Mouse (Mus musculus) regulatory T cell (primary cell): Measurements from ENCODE around the gene Atg2b.

Experiments used
- in situ Hi-C: fragments of 300-600 bp; cut with MboI, MseI; formaldehyde crosslinking; loops from one replicate; pipeline ENCODE4 v1.15.1; 2025; ENCODE audit warnings: high pct_unique_total_duplicates

Atg2b gene

GRCm38 (mm10) chr12:105685001-105685691 lies at the start of gene Atg2b:
Gene Atg2b, minus strand, starts transcription at chr12:105685211.
- in situ Hi-C loops = loop anchor here (10.0 kb wide), 1 partner anchor 110 kb away; no protein-coding TSS in a partner anchor

DNA sequence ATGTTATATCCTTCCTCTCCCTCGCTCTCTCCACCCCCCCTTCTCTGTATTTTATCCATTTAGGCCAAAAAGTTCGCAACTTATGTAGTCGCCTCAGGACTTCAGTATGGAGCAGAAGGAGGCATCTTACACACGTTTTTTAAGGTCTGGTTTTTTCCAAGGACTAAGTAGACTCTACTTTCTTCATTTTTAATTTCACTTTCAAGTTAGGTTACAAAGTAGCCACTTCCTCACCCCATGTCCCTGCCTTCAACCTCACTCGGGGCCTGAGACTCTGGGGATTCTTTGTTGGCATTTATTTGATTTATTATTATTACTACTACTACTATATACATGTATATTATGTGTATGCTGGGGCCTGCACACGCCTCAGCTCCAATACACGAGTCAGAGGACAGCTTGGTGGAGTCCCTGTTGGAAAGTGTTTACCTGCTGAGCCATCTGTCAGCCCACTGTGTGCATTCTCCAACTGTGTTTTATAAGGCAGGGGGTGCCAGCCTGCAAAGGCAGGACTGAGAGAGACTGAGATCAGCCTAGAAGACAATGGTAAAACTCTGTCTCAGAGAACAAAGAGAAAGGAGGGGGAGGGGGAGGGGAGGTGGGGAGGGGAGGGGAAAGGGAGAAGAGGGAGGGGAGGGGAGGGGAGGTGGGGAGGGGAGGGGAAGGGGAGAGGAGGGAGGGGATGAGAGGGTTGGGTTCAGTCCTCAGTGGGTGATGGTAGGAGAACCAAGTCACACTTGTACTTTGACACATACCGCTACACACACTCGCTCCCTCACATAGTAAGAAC lies 48.6 kb upstream of the Atg2b start:
- in situ Hi-C loops = no loop called here

GRCm38 (mm10) chr12:105730851-105731460 lies 45.9 kb upstream of the Atg2b start:
- in situ Hi-C loops = no loop called here

DNA sequence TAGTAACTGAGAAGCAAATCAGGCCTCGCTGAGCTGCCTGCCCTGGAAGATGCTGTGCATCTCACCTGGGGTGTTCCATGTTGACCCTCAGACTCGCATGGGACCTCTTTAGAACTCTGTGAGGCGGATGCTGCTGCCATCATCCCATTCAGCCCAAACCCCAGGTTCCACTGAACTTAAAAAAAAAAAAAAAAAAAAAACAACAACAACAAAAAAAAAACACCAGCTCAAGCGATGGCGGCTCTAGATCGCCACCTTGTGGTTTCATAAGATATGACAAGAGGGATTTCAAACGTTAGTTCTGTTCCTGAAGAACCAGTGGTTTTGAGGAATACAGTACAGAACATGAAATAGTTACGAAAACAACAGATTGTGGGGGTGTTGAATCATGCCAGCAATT lies 43.0 kb upstream of the Atg2b start:
- in situ Hi-C loops = no loop called here

GRCm38 (mm10) chr12:105727268-105727667 lies 42.3 kb upstream of the Atg2b start:
- in situ Hi-C loops = no loop called here

- in situ Hi-C loops = no loop called here
Measured at GRCm38 (mm10) chr12:105725736-105726135, 40.7 kb upstream of the Atg2b start.

GRCm38 (mm10) chr12:105724616-105725015 lies 39.6 kb upstream of the Atg2b start:
- in situ Hi-C loops = no loop called here

DNA sequence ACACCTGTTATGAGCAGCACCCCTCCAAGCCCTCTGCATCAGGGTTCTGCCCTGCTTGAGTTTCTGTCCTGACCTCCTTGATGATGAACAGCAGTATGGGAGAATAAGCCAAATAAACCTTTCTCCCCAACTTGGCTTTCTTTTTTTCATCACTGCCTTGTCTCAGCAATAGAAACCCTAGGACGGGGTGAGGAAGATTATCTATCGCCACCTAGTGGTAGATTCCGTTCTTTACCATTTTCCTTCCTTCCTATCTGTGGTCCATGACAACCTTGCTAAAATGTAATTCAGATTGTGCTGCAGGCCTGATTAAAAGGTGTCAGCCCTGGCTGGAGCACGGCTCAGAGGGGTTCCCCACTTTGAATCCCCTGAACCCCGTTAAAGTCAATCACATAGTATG lies 37.6 kb upstream of the Atg2b start:
- in situ Hi-C loops = no loop called here

DNA sequence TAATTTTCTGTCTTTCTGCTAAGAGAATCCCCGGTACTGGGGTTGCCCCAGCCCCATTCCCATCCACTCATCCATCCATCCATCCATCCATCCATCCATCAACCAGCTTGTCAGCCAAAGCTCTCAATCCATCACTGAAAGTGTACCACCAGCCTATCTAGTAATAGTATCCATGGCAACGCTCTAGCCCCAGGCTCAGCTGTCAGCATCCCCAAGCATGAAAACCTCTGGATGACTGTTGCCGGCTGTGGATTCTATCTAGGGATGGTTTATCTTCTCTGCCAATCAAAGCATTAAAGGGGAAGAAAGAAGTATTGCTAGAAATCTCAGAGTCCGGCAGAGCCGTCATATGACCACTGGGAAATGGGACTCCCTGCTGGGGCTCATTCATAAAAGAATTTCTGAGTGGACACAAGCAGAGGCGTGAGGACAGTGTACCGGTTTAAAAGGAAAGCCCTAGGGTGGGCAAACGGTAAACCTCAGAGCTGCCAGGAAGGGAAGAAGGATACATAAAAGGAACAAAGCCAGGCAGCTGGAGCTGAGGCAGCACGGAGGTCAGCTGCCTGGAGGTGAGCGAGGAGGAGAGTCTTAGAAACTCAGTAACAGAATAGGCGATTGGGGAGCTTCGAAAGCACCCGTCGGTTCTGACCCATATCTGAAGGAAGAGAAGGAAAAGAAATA lies 36.6 kb upstream of the Atg2b start:
- in situ Hi-C loops = no loop called here

DNA sequence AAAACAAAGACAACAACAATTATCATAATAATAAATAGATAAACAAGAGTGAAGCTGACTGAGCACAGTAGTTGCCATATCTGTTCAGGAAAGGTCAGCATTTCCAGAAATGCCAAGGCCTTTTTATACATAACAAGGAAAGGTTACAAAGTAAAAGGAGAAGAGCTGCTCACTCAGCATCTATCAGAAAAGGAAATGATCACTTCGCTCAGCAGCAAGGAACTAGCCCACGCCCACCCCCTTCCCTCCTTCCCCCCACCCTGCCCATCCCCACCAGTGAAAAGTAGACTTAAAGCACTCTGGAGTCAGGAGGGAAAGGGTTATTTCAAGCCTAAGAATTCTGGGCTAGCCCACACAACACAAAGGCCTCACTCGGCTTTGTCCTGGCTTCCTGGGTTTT lies 35.2 kb upstream of the Atg2b start:
- in situ Hi-C loops = no loop called here

- in situ Hi-C loops = no loop called here
Measured at GRCm38 (mm10) chr12:105718616-105719015, 33.6 kb upstream of the Atg2b start.

GRCm38 (mm10) chr12:105705799-105706487 lies 20.9 kb upstream of the Atg2b start, which contains the start of gene Ak7:
Gene Ak7, plus strand, starts transcription at chr12:105705976.
- in situ Hi-C loops = no loop called here

DNA sequence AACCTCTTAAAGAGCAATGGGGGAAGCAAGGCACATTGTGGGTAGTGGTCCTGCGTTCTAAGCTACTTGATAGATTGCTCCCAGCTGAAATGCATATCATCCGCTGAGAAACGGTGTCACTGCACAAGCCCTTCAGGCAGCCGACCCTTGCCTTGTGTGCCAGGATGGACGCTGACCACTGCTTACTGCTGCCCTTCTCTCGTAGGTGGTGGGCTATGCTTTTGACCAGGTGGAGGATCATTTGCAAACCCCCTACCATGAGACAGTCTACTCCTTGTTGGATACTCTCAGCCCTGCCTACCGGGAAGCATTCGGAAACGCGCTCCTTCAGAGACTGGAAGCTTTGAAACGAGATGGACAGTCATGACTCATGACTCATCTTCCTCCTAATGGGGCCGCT lies 15.4 kb upstream of the Atg2b start:
- in situ Hi-C loops = loop anchor here (5.0 kb wide), 1 partner anchor 97 kb away; no protein-coding TSS in a partner anchor

DNA sequence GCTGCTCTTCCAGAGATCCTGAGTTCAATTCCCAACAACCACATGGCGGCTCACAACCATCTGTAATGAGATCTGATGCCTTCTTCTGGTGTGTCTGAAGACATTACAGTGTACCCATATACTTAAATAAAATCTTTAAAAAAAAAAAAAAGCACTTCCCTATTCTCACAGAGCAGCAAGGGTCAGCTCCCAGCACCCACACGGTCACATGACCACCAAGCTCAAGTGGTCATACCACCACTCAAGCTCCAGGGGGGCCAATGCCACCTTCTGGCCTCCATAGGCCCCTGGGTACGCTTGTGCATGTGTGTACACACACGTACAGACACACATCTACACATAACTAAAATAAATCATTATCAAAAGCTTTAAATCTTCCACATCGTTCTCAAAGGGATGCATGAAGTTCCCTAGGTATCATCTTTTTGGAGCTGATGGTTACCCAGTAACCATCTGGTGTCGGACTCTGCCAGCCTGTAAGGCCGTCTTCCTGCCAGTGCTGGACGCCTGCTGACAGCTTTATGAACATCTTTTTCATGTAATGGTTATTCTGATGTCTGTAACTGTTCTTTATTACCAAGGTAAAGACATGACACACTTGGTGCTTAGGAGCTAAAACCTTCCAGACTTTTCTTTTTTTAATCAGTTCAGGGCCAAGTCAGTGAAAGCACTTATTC lies 12.2 kb upstream of the Atg2b start:
- in situ Hi-C loops = no loop called here

- in situ Hi-C loops = no loop called here
Measured at GRCm38 (mm10) chr12:105695848-105696247, 10.8 kb upstream of the Atg2b start.

DNA sequence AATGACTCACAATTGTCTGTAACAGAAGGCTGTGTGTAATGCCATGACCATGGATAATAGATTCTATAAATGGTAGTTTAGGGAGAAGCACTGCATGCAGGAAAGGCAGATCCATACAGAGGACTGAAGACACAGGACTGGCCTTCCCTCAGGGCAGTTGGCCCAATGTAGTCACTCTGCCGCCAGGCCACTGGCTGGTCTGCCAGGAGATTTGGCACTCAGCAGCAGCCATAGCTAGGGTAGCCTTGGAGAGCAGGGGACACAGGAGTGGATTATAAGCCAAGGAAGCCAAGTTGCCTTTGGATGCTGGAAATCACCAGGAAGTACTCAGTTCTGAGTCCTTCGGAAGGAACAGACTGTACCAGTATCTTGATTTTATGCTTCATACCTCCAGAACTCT lies 9.0 kb upstream of the Atg2b start:
- in situ Hi-C loops = no loop called here

DNA sequence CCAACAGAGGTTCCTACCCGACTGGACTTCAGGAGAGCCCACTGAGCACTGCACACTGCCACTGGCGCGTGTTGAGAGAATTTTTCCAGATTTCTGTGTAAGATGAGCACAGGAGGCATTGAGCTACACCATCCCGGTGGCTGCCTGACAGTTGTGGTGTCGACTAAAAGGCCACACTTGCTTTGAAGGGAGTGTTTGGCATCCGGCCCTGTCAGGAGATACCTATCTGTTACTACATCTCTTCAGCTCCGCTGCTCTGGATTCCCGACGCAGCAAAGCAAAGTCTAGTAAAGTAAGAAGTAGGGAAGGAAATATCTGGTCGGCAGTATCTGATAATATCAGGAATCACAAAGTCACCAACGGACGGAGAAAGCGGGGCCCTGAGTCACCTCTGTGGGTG lies 4.4 kb upstream of the Atg2b start:
- in situ Hi-C loops = loop anchor here (10.0 kb wide), 1 partner anchor 105 kb away; no protein-coding TSS in a partner anchor

DNA sequence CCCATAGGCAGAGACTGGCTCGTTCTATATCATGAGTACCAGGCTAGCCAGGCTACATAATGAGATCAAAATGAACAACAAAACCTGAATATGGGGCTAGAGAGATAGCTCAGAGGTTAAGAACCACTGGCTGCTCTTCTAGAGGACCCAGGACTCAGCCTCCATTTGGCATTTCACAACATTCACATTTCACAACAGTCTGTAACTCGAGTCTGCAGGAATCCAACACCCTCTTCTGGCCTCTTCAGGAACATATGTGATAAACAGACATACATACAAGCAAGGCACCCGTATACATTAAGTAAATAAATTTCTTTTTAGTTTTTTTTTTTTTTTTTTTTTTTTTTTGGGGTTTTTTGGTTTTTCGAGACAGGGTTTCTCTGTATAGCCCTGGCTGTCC lies 3.5 kb upstream of the Atg2b start:
- in situ Hi-C loops = loop anchor here (10.0 kb wide), 1 partner anchor 106 kb away; no protein-coding TSS in a partner anchor

DNA sequence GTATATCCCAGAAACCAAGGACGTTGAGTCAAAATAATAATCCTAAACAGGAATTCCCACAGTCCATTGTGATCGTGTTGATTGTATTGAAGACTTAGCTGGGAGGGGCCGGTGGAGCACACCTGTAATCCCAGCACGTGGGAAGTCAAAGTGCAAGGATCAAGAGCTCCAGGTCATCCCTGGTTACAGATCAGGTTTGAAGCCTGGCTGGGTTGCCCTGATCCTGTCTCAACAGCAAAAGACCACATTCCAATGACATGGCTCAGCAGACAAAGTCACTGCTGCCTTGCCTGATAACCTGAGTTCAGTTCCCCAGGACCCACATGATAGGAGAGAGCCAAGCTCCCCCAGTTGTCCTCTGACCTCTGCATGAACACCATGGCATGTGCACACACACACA lies 2.4 kb upstream of the Atg2b start:
- in situ Hi-C loops = loop anchor here (10.0 kb wide), 1 partner anchor 107 kb away; no protein-coding TSS in a partner anchor

DNA sequence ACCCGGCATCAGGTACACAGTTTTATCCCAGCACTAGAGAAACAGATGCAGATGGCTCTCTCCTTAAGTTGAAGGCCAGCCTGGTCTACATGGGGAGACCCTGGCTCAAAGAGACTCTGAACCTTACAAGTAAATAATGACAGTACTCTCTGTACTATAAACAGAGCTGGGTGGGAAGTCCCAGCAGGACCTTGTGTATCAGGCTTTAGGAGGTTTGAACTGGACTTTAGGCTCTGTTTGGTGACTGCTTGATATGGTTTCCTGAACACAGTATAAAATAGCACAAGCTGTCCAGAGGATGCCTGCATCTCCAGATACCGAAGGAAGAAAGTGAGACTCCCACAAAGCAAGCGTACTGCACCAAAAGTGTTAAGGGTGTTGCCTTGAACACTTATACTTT lies 1.8 kb upstream of the Atg2b start:
- in situ Hi-C loops = loop anchor here (10.0 kb wide), 1 partner anchor 108 kb away; no protein-coding TSS in a partner anchor
